Mouse (Mus musculus) limb, embryonic 11.5 days (tissue): Measurements from ENCODE around the gene Elane. TPM values are rescaled to one million over a fixed set of nuclear protein-coding genes. Genes with fewer than 3 reads are reported as not detected.
"Not testable (repeated sequence)": the region's sequence is repeated elsewhere in the genome, so short reads cannot be mapped to it uniquely, and the experiment has no call there.

Source experiments
- ATAC-seq: fragments of 200-750 bp; cut with Nextera tagmentation; 2 replicates; pipeline ENCODE4 v1.8.0; 2017; ENCODE audit warnings: low read depth; ENCODE audit not compliant: insufficient number of reproducible peaks, low FRiP score, low TSS enrichment
- DNase-seq: peaks from one replicate; pipeline ENCODE4 v3.0.0-alpha.2; 2015; ENCODE audit warnings: low spot score
- H3K27ac ChIP-seq: fragments of 300-500 bp; sonication (generic); replicated peaks from 2 replicates; pipeline ENCODE4 v1.5.1; 2014; ENCODE audit warnings: low read depth, mild to moderate bottlenecking, low read length
- H3K27me3 ChIP-seq: fragments of 300-500 bp; sonication (generic); 2 replicates; pipeline ENCODE4 v1.6.1; 2014; ENCODE audit warnings: mild to moderate bottlenecking, low read length, mixed read lengths; ENCODE audit not compliant: control insufficient read depth, insufficient read depth
- H3K36me3 ChIP-seq: fragments of 300-500 bp; sonication (generic); 2 replicates; pipeline ENCODE4 v1.6.1; 2014; ENCODE audit warnings: mild to moderate bottlenecking, low read length, moderate library complexity, mixed read lengths; ENCODE audit not compliant: control insufficient read depth, insufficient read depth
- H3K4me1 ChIP-seq: fragments of 300-500 bp; sonication (generic); 2 replicates; pipeline ENCODE4 v1.6.1; 2014; ENCODE audit warnings: low read length, mixed read lengths; ENCODE audit not compliant: control insufficient read depth, insufficient read depth
- H3K4me2 ChIP-seq: fragments of 300-500 bp; sonication (generic); 2 replicates; pipeline ENCODE4 v1.6.1; 2014; ENCODE audit warnings: low read depth, mild to moderate bottlenecking, moderate library complexity; ENCODE audit not compliant: severe bottlenecking
- H3K4me3 ChIP-seq: fragments of 300-500 bp; sonication (generic); 2 replicates; pipeline ENCODE4 v1.5.1; 2014; ENCODE audit warnings: low read depth, low read length
- H3K9ac ChIP-seq: fragments of 300-500 bp; sonication (generic); 2 replicates; pipeline ENCODE4 v1.6.1; 2014; ENCODE audit warnings: mild to moderate bottlenecking, low read length
- H3K9me3 ChIP-seq: fragments of 300-500 bp; sonication (generic); 2 replicates; pipeline ENCODE4 v1.6.1; 2016; ENCODE audit warnings: low read length; ENCODE audit not compliant: control insufficient read depth
- WGBS: fragments of 180-500 bp; shearing (Covaris S2); extraction: QIAGEN DNeasy Blood & Tissue Kit; methylation state at CpG from one replicate; pipeline ENCODE4 v1.1.7; 2014; 5-methylcytosine and 5-hydroxymethylcytosine counted together
- polyA plus RNA-seq: library from polyadenylated mRNA; unstranded; fragments of >200 nt; fragmentation: Nextera tagmentation; extraction: Ambion mirVana; gene quantifications from 2 replicates; pipeline ENCODE4 v1.2.1, GENCODE M21; 2014

Elane gene
- polyA plus RNA-seq, 1 experiment from 2014 or later: 0.20 TPM

GRCm38 (mm10) chr10:79881981-79882380, 4.1 kb upstream of the Elane start:
- ATAC-seq (no peak), DNase-seq (peak; percentile 49)
- WGBS: 4% methylated on average over 22 of the region's 22 CpGs

GRCm38 (mm10) chr10:79883297-79884084, 2.6 kb upstream of the Elane start:
- peaks cover 11% of the 10 kb centered on the region for H3K4me1 ChIP-seq
- ATAC-seq: no peak; the same call in 1 of the 2 replicates
- H3K4me3 ChIP-seq: no peak overlapping the region
- H3K9me3 ChIP-seq: no peaks in the 10 kb centered on the region
- H3K4me2 ChIP-seq: peak overlapping the region; percentile 15; the same call in 1 of the 2 replicates
- H3K27me3 ChIP-seq: 0 out of 2 replicates have a peak, but pooled peaks cover 2% of the 10 kb centered on the region
- 16% methylated on average over 22 of the region's 22 CpGs for WGBS
- peak overlapping the region; percentile 13; the same call in 1 of the 2 replicates for H3K9ac ChIP-seq
- peak; percentile 90 for DNase-seq
- H3K27ac ChIP-seq: no peak overlapping the region
- no peaks in the 10 kb centered on the region for H3K36me3 ChIP-seq

More at GRCm38 (mm10) chr10:79881981-79882380, 4.1 kb upstream of the Elane start:
- 0 out of 2 replicates have a peak, but pooled peaks cover 2% of the 10 kb centered on the region for H3K27me3 ChIP-seq
- H3K27ac ChIP-seq: no peak overlapping the region
- H3K36me3 ChIP-seq: no peaks in the 10 kb centered on the region
- H3K4me1 ChIP-seq: peaks cover 11% of the 10 kb centered on the region
- peak overlapping the region; percentile 30; the same call in 1 of the 2 replicates for H3K4me2 ChIP-seq
- no peaks in the 10 kb centered on the region for H3K9me3 ChIP-seq
- H3K9ac ChIP-seq: no peak overlapping the region; the same call in 1 of the 2 replicates
- no peak overlapping the region; the same call in 1 of the 2 replicates for H3K4me3 ChIP-seq

- no peak overlapping the region for H3K27ac ChIP-seq
- H3K36me3 ChIP-seq: no peaks in the 10 kb centered on the region
- no peak for ATAC-seq
- no peak overlapping the region for H3K9ac ChIP-seq
- 0 out of 2 replicates have a peak, but pooled peaks cover 2% of the 10 kb centered on the region for H3K27me3 ChIP-seq
- no peaks in the 10 kb centered on the region for H3K9me3 ChIP-seq
- 72% methylated on average over 4 of the region's 4 CpGs for WGBS
- no peak for DNase-seq
- peaks cover 11% of the 10 kb centered on the region for H3K4me1 ChIP-seq
- H3K4me2 ChIP-seq: no peak overlapping the region
- H3K4me3 ChIP-seq: no peak overlapping the region
Measured at GRCm38 (mm10) chr10:79884446-79884845, 1.6 kb upstream of the Elane start.

GRCm38 (mm10) chr10:79884938-79885337, 1.1 kb upstream of the Elane start:
- not testable (repeated sequence) for H3K4me2 ChIP-seq, H3K9me3 ChIP-seq, H3K4me3 ChIP-seq, ATAC-seq, H3K36me3 ChIP-seq, H3K9ac ChIP-seq, DNase-seq, H3K27me3 ChIP-seq, H3K27ac ChIP-seq
- peaks cover 11% of the 10 kb centered on the region for H3K4me1 ChIP-seq
- 69% methylated on average over 2 of the region's 3 CpGs for WGBS

DNA sequence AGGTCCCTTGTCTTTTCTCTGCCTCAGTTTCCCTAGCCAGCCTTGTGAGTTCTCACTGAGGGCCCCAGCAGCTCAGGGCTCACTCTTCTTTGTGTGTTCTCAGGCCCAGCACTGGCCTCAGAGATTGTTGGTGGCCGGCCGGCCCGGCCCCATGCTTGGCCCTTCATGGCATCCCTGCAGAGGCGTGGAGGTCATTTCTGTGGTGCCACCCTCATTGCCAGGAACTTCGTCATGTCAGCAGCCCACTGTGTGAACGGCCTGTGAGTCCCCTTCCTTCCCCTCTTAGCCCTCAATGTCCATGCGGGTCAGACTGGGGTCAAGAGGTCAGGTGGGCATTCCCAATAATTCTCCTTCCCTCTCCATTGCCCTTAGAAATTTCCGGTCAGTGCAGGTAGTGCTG, 564 bp downstream of the Elane start:
- Histone ChIP-seq H3K4me2 (no peak overlapping the region; the same call in 1 of the 2 replicates), H3K9me3 (no peaks in the 10 kb centered on the region), H3K4me3 (no peak overlapping the region), H3K27me3 (0 out of 2 replicates have a peak, but pooled peaks cover 2% of the 10 kb centered on the region), H3K36me3 (no peaks in the 10 kb centered on the region), H3K4me1 (peaks cover 11% of the 10 kb centered on the region), H3K9ac (no peak overlapping the region), H3K27ac (no peak overlapping the region)
- WGBS: 69% methylated on average over 8 of the region's 8 CpGs
- DNase-seq: no peak
- ATAC-seq: no peak

DNA sequence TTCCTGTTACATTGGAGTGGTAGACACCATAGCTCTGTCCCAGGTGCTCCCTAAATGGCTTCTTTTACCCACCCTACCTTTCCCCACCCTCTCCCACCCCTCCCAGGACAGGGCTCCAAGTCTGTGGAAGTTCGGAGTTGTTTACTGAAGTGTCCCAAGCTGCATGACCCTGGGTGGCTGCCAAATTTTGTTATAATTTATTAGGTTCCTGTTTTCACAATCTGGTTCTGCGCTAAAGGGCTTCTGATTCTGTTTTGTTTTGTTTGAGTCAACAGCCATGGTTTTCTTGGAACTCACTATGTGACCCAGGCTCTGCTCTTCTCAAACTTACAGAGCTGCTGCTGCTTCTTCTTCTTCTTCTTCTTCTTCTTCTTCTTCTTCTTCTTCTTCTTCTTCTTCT, 3.3 kb downstream of the Elane start:
- 89% methylated on average over 2 of the region's 2 CpGs for WGBS
- no peaks in the 10 kb centered on the region for H3K27me3 ChIP-seq
- H3K9ac ChIP-seq: no peak overlapping the region
- H3K27ac ChIP-seq: no peak overlapping the region
- H3K9me3 ChIP-seq: no peaks in the 10 kb centered on the region
- H3K36me3 ChIP-seq: no peaks in the 10 kb centered on the region
- ATAC-seq (no peak), DNase-seq (no peak)
- H3K4me3 ChIP-seq: no peak overlapping the region
- H3K4me2 ChIP-seq: no peak overlapping the region
- no peaks in the 10 kb centered on the region for H3K4me1 ChIP-seq

- Histone ChIP-seq H3K4me2 (no peak within 1 kb of the TSS), H3K4me3 (no peak within 1 kb of the TSS), H3K4me1 (no peaks in the 10 kb centered on the region), H3K27ac (no peak within 1 kb of the TSS), H3K36me3 (0 out of 2 replicates have a peak, but pooled peaks cover 4% of the 10 kb centered on the region), H3K9ac (no peak within 1 kb of the TSS), H3K27me3 (no peaks in the 10 kb centered on the region), H3K9me3 (no peaks in the 10 kb centered on the region)
- WGBS: 36% methylated on average over 5 of the region's 5 CpGs
- ATAC-seq: no peak
- no peak for DNase-seq
Measured at GRCm38 (mm10) chr10:79890670-79891069, 4.6 kb downstream of the Elane start, which contains the start of gene Cfd. Gene Cfd (plus strand): TSS chr10:79890853.

- H3K27me3 ChIP-seq, H3K4me1 ChIP-seq, H3K9ac ChIP-seq, H3K4me2 ChIP-seq, H3K4me3 ChIP-seq, H3K36me3 ChIP-seq, H3K27ac ChIP-seq, H3K9me3 ChIP-seq: not testable (repeated sequence)
- DNase-seq (peak; percentile 92), ATAC-seq (0 out of 2 replicates have a peak, but pooled peaks have one; percentile 36)
- 43% methylated on average over 22 of the region's 22 CpGs for WGBS
Measured at GRCm38 (mm10) chr10:79892451-79893118, 6.5 kb downstream of the Elane start.
